Mouse (Mus musculus) forebrain, embryonic 16.5 days (tissue): ENCODE measurements around the gene Tead3. TPM values are rescaled to one million over a fixed set of nuclear protein-coding genes. Genes with fewer than 3 reads are reported as not detected.

Source experiments
- ATAC-seq: fragments of 200-750 bp; cut with Nextera tagmentation; 2 replicates; pipeline ENCODE4 v1.8.0; 2017; ENCODE audit warnings: mild to moderate bottlenecking, moderate library complexity
- H3K27ac ChIP-seq: fragments of 300-500 bp; sonication (generic); 2 replicates; pipeline ENCODE4 v1.5.1; 2014; ENCODE audit warnings: low read length, control low read depth
- H3K27me3 ChIP-seq: fragments of 300-500 bp; sonication (generic); replicated peaks from 2 replicates; pipeline ENCODE4 v1.6.1; 2014; ENCODE audit warnings: low read length; ENCODE audit not compliant: control insufficient read depth, insufficient read depth
- H3K36me3 ChIP-seq: fragments of 300-500 bp; sonication (generic); 2 replicates; pipeline ENCODE4 v1.6.1; 2014; ENCODE audit not compliant: control insufficient read depth, insufficient read depth
- H3K4me1 ChIP-seq: fragments of 300-500 bp; sonication (generic); replicated peaks from 2 replicates; pipeline ENCODE4 v1.6.1; 2014; ENCODE audit warnings: low read length; ENCODE audit not compliant: control insufficient read depth, insufficient read depth
- H3K4me2 ChIP-seq: fragments of 300-500 bp; sonication (generic); 2 replicates; pipeline ENCODE4 v1.6.1; 2014; ENCODE audit warnings: mild to moderate bottlenecking, low read length, control low read depth
- H3K4me3 ChIP-seq: fragments of 300-500 bp; sonication (generic); replicated peaks from 2 replicates; pipeline ENCODE4 v1.5.1; 2014; ENCODE audit warnings: mild to moderate bottlenecking, low read length, control low read depth
- H3K9ac ChIP-seq: fragments of 300-500 bp; sonication (generic); replicated peaks from 2 replicates; pipeline ENCODE4 v1.6.1; 2014; ENCODE audit warnings: low read depth, low read length, control low read depth
- H3K9me3 ChIP-seq: fragments of 300-500 bp; sonication (generic); 2 replicates; pipeline ENCODE4 v1.6.1; 2016; ENCODE audit warnings: low read length; ENCODE audit not compliant: control insufficient read depth
- WGBS: fragments of 180-500 bp; shearing (Covaris S2); extraction: QIAGEN DNeasy Blood & Tissue Kit; methylation state at CpG from one replicate; pipeline ENCODE4 v1.1.7; 2014; 5-methylcytosine and 5-hydroxymethylcytosine counted together
- polyA plus RNA-seq: library from polyadenylated mRNA; unstranded; fragments of >200 nt; fragmentation: Nextera tagmentation; extraction: Ambion mirVana; gene quantifications from 2 replicates; pipeline ENCODE4 v1.2.1, GENCODE M21; 2015

The Tead3 gene
- polyA plus RNA-seq, 1 experiment from 2014 or later, result 1.8 TPM

DNA sequence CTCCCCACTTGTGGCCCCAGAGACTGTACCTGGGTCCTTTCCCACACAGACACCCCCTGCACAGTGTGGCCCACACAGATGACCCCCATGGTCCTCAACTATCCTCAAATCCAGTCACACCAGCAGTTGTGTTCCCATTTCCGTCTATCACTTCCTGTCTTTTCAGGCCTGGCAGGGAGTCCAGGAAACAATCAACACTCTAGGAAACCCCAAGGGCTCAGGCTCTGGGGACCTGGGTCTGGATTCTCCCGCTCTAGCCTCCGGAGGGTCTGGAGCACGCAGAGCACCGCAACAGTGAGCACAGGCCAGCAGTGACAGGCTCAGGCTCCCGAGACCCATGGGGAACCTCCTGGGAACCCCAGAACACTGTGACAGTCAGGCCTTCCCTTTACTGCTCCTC is 2.4 kb downstream of the Tead3 start:
- Histone ChIP-seq H3K9ac (no peak overlapping the region), H3K4me1 (peaks cover 30% of the 10 kb centered on the region), H3K27ac (no peak overlapping the region), H3K9me3 (no peaks in the 10 kb centered on the region), H3K4me3 (no peak overlapping the region), H3K36me3 (no peaks in the 10 kb centered on the region), H3K27me3 (peaks cover 5% of the 10 kb centered on the region), H3K4me2 (no peak overlapping the region)
- ATAC-seq, result no peak
- 51% methylated on average over 6 of the region's 6 CpGs for WGBS

- no peak for ATAC-seq
- Histone ChIP-seq H3K9ac (no peak overlapping the region), H3K9me3 (no peaks in the 10 kb centered on the region), H3K4me2 (no peak overlapping the region), H3K27me3 (peaks cover 3% of the 10 kb centered on the region), H3K4me3 (no peak overlapping the region), H3K27ac (no peak overlapping the region), H3K4me1 (peaks cover 30% of the 10 kb centered on the region), H3K36me3 (no peaks in the 10 kb centered on the region)
- WGBS, result 85% methylated on average over 10 of the region's 10 CpGs
Measured at GRCm38 (mm10) chr17:28347327-28347726, 3.3 kb downstream of the Tead3 start.

GRCm38 (mm10) chr17:28345882-28346281 is 4.7 kb downstream of the Tead3 start:
- Histone ChIP-seq H3K4me3 (no peak overlapping the region), H3K4me2 (no peak overlapping the region), H3K27me3 (no peaks in the 10 kb centered on the region), H3K9me3 (no peaks in the 10 kb centered on the region), H3K4me1 (peaks cover 27% of the 10 kb centered on the region), H3K9ac (no peak overlapping the region; the same call in 1 of the 2 replicates), H3K27ac (no peak overlapping the region), H3K36me3 (no peaks in the 10 kb centered on the region)
- WGBS, result 20% methylated on average over 10 of the region's 10 CpGs
- ATAC-seq, result no peak

- peaks cover 31% of the 10 kb centered on the region for H3K4me1 ChIP-seq
- no peak overlapping the region for H3K4me3 ChIP-seq
- no peaks in the 10 kb centered on the region for H3K9me3 ChIP-seq
- no peak overlapping the region; the same call in 1 of the 2 replicates for H3K9ac ChIP-seq
- no peaks in the 10 kb centered on the region for H3K36me3 ChIP-seq
- no peaks in the 10 kb centered on the region for H3K27me3 ChIP-seq
- H3K4me2 ChIP-seq, result no peak overlapping the region
- 17% methylated on average over 7 of the region's 8 CpGs for WGBS
- H3K27ac ChIP-seq, result no peak overlapping the region
- no peak for ATAC-seq
Measured at GRCm38 (mm10) chr17:28345271-28345721, 5.3 kb downstream of the Tead3 start.

DNA sequence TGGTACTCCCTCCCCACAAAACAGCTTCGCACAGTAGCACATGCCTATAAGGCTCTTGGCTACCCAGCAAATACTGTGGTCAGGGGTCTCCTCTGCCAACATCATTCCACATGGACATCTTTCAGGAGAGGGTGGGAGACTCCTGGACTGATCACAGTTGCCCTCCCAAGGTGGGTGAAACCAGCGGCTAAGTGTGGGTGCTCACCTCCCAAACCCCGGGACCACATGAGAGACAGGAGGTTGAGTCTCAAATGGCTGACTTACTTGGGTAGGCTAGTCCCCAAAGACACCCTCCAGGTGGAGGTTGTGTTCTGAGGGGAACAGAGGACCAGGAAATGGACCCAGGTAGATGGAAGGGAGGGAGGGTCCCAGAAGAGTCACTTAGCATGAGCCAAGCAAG is 5.9 kb downstream of the Tead3 start:
- H3K4me3 ChIP-seq, result no peak overlapping the region
- no peaks in the 10 kb centered on the region for H3K27me3 ChIP-seq
- no peak overlapping the region for H3K9ac ChIP-seq
- no peaks in the 10 kb centered on the region for H3K9me3 ChIP-seq
- WGBS, result 66% methylated on average over 3 of the region's 3 CpGs
- no peak overlapping the region for H3K4me2 ChIP-seq
- H3K4me1 ChIP-seq, result peaks cover 29% of the 10 kb centered on the region
- no peak overlapping the region for H3K27ac ChIP-seq
- no peak for ATAC-seq
- H3K36me3 ChIP-seq, result no peaks in the 10 kb centered on the region

GRCm38 (mm10) chr17:28344050-28344607 is 6.5 kb downstream of the Tead3 start:
- ATAC-seq, result no peak
- Histone ChIP-seq H3K9ac (no peak overlapping the region), H3K9me3 (no peaks in the 10 kb centered on the region), H3K36me3 (no peaks in the 10 kb centered on the region), H3K27ac (no peak overlapping the region), H3K4me1 (peaks cover 23% of the 10 kb centered on the region), H3K4me2 (no peak overlapping the region), H3K4me3 (no peak overlapping the region), H3K27me3 (no peaks in the 10 kb centered on the region)
- 48% methylated on average over 4 of the region's 4 CpGs for WGBS

DNA sequence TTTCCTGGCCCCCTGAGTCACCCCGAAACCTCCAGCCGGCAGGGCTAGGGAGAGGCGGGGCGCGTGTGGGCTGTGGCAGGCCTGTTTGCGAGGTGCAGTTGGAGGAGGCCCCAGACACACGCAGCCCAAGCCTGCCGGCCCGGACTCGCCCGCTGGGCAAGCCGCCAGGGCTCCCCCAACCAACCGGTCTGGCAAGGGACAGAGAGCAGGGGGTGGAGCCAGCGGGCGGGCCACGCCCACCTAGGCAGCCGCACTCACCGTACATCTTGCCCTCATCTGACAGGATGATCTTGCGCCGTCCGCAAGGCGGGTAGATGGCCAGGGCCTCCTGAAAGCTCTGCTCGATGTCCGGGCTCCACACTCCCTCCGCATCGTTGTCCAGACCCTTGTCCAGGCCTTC is 9.5 kb downstream of the Tead3 start:
- 4% methylated on average over 26 of the region's 26 CpGs for WGBS
- peak; percentile 63 for ATAC-seq
- peaks cover 20% of the 10 kb centered on the region for H3K4me1 ChIP-seq
- no peaks in the 10 kb centered on the region for H3K27me3 ChIP-seq
- peak overlapping the region; percentile 20 for H3K4me3 ChIP-seq
- peak overlapping the region; percentile 40 for H3K4me2 ChIP-seq
- H3K9ac ChIP-seq, result peak overlapping the region; percentile 27
- no peaks in the 10 kb centered on the region for H3K9me3 ChIP-seq
- H3K36me3 ChIP-seq, result no peaks in the 10 kb centered on the region
- H3K27ac ChIP-seq, result no peak overlapping the region

DNA sequence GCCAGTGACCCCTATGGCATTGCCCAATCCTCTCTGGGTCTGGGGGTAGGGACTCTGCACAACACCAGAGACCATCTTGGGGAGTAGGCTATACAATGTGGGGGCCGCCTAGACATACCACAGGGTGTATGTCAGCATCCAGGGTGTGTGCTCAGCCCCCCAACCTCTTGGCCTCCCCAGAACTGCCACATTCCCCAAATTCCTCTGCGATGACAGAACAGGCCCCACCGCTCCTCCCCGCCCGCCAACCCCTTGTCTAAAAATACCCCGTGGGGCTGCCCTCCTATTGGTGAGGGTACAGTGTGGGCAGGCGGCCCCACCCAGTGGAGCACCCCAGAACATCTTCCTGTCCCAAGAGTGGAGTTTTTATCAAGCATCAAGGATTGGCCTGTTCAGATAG is 10.0 kb downstream of the Tead3 start:
- H3K4me2 ChIP-seq, result no peak overlapping the region
- 70% methylated on average over 7 of the region's 7 CpGs for WGBS
- H3K27ac ChIP-seq, result no peak overlapping the region
- H3K36me3 ChIP-seq, result no peaks in the 10 kb centered on the region
- H3K9ac ChIP-seq, result peak overlapping the region; percentile 27; the same call in 1 of the 2 replicates
- H3K4me1 ChIP-seq, result peaks cover 18% of the 10 kb centered on the region
- ATAC-seq, result peak; percentile 21; the same call in 1 of the 2 replicates
- H3K9me3 ChIP-seq, result no peaks in the 10 kb centered on the region
- H3K4me3 ChIP-seq, result no peak overlapping the region
- H3K27me3 ChIP-seq, result no peaks in the 10 kb centered on the region

GRCm38 (mm10) chr17:28337547-28337946 is 13.1 kb downstream of the Tead3 start:
- Histone ChIP-seq H3K27ac (no peak overlapping the region), H3K4me1 (peaks cover 9% of the 10 kb centered on the region), H3K4me2 (no peak overlapping the region), H3K27me3 (no peaks in the 10 kb centered on the region), H3K9ac (no peak overlapping the region), H3K4me3 (no peak overlapping the region), H3K36me3 (no peaks in the 10 kb centered on the region), H3K9me3 (no peaks in the 10 kb centered on the region)
- WGBS, result 94% methylated on average over 7 of the region's 7 CpGs
- no peak for ATAC-seq

- Histone ChIP-seq H3K9ac (no peak overlapping the region), H3K4me3 (no peak overlapping the region), H3K4me1 (no peaks in the 10 kb centered on the region), H3K27ac (no peak overlapping the region), H3K27me3 (no peaks in the 10 kb centered on the region), H3K9me3 (no peaks in the 10 kb centered on the region), H3K36me3 (0 out of 2 replicates have a peak, but pooled peaks cover 5% of the 10 kb centered on the region), H3K4me2 (no peak overlapping the region)
- no peak for ATAC-seq
- 81% methylated on average over 10 of the region's 10 CpGs for WGBS
Measured at GRCm38 (mm10) chr17:28335267-28335666, 15.3 kb downstream of the Tead3 start.
